Mouse (Mus musculus) left cerebral cortex, adult 2 months (tissue): ENCODE results near the gene L1cam. TPM values are rescaled to one million over a fixed set of nuclear protein-coding genes. Genes with fewer than 3 reads are reported as not detected.

Experiments
- DNase-seq, 2 experiments: peaks; one replicate each; pipeline ENCODE4 v3.0.0; 2021 to 2022; ENCODE audit warnings: low spot score in 2 of 2, mixed read lengths in 1 of 2; ENCODE audit errors: extremely low spot score in 1 of 2
- H3K27ac ChIP-seq: fragments of 200-600 bp; 2 replicates; pipeline ENCODE4 v1.8.1; 2022
- H3K4me3 ChIP-seq: fragments of 200-600 bp; 2 replicates; pipeline ENCODE4 v1.8.1; 2022
- CTCF ChIP-seq: fragments of 200-600 bp; IDR thresholded peaks from 2 replicates; pipeline ENCODE4 v1.8.1; 2022; ENCODE audit warnings: antibody characterized with exemption, mild to moderate bottlenecking, moderate library complexity
- intact Hi-C: fragments of 180-260 bp; cut with DNase I; formaldehyde crosslinking; loops from one replicate; pipeline ENCODE4 v1.15.1; 2025
- long read RNA-seq, 2 experiments: library from polyadenylated mRNA; stranded (forward); transcript quantifications; one replicate each; pipeline ENCODE4 v2.0.0; 2021; ENCODE audit warnings: borderline mapping rate in 2 of 2
- total RNA-seq, 2 experiments: library from RNA; stranded (reverse); gene quantifications; 2 replicates each; pipeline ENCODE4 v1.2.3; 2021

L1cam gene
- total RNA-seq = 100 to 1,000 TPM; 150 to 161 TPM
- long read RNA-seq, experiment 1, partial matches to known transcripts = 0 of 5 reads
- long read RNA-seq, experiment 1, other reads (novel, unspliced or antisense) = 5 of 5 reads
- long read RNA-seq, experiment 2, partial matches to known transcripts = 0 of 4 reads
- long read RNA-seq, experiment 2, other reads (novel, unspliced or antisense) = 4 of 4 reads

DNA sequence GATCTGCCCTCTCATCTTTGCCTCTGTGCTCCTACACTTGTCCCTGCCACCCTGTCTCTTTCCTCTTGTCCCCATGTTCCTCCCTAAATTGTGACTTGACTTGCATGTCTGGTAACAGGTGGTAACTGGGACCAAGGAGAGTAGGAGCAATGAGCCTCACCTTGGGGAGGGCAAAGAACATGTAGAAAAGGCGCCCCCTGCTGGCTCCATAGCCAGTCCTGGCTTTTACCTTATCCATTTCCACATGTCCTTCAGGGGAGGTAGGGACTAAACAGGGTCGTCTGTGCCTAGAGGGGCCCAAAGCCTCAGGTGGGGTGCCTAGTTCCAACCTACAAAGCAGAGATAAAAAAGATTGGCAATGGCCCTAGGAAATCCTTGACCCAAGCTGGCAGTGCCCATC, at the start of gene L1cam:
Gene L1cam (minus strand): TSS at position 387 of the 400 bp plus-strand sequence.
- Histone ChIP-seq H3K27ac (no peak within 1 kb of the TSS), H3K4me3 (no peak within 1 kb of the TSS)
- TF ChIP-seq CTCF = peak; percentile 61
- peak; percentile 22 to 43 for DNase-seq
- intact Hi-C loops = loop anchor here (2.0 kb wide), 1 partner anchor 97 kb away; no protein-coding TSS in a partner anchor

DNA sequence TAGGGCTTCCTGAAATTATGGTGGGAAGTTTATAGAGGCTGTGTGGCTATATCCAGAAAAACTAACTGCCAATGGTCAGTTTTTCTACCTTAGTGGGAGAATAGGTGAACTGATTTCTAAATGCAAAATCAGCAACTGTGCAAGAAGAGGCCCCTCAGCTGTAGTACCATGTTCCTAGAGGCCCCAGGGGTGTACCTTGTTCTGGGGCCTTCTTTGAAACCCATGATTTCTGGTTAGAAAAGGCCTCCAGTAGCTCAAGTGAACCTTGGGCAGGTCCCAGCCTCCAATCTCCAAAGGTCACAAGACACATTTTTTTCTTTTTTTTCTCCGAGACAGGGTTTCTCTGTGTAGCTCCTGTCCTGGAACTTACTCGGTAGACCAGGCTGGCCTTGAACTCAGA, 46.4 kb upstream of the L1cam start:
- intact Hi-C loops = no loop called here
- no peak overlapping the region for H3K4me3 ChIP-seq
- no peak overlapping the region for H3K27ac ChIP-seq
- no peak for TF ChIP-seq CTCF
- no peak for DNase-seq

DNA sequence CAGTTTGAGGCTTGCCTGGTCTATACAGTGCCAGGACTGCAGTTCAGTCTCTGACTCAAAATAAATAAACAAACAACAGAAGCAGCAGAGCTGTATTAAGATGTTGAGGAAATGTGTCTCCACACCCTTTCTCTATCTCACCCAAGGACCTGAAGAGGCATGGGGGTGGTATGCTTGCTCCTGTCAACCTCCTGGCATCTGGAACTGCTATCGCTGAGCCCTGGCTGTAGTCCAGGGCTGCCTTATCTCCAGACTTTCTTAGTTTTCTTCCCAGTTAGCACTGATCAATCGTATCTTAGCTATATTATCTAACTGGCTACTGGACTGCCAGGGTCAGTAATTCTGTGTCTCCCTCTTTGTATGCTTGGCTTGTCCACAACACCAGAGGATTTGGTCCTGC, 46.0 kb upstream of the L1cam start:
- TF ChIP-seq CTCF = no peak
- Histone ChIP-seq H3K4me3 (no peak overlapping the region), H3K27ac (no peak overlapping the region)
- no peak for DNase-seq
- intact Hi-C loops = no loop called here

DNA sequence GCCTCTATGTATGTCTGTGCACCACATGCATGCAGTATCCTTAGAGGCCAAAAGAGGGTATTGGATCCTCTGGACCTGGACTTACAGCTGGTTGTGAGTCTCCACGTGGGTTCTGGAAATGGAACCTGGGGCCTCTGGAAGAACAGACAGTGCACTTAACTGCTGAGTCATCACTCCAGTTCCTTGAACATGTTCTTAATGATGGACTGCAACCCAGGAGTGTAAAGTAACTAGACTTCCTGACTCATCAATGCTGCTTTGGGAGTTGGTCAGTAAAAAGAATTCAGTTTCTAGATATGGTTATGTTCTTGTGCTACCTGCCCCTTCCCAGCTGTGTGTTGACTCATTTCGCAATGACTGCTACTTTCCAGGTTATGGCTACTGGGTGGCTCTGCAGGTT, 36.0 kb upstream of the L1cam start:
- Histone ChIP-seq H3K27ac (no peak overlapping the region), H3K4me3 (no peak overlapping the region)
- intact Hi-C loops = loop anchor here (10.0 kb wide), 1 partner anchor 217 kb away; the partner anchor contains the start of genes Abcd1 and Bcap31
- no peak for TF ChIP-seq CTCF
- no peak for DNase-seq

DNA sequence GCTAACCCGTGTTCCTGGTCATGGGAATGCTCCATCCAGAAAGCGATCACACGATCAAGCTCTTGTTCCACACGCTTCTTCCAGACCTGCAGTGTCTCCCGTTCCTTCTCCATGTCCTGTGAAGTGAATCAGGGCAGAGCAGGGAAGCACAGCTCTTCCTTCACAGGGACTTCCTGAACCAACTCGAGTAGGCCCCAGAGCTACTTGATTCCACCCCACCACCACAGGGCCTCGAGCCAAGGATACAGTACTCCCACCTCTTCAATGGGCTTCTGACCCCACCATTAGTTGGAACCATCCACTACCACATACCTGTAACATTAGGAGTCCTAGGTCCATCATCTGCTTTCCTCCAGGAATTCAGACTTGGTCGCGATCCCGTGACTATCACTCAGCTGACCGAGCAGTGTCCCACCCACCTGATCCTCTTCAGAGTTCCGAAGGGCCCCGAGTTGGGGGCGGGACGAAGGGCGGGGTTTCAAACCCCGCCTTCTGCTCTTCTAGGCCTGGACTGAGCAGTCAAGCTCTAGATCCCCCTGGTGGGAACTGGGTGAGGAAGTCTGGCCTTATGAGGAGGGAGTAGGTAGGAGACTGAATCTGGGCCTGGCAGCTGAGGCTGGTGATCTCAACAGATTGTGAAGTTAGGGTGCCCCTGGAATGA, 34.6 kb upstream of the L1cam start, which contains the start of gene Renbp:
Gene Renbp (minus strand): TSS at position 449 of the 661 bp plus-strand sequence.
- intact Hi-C loops = loop anchor here (10.0 kb wide), 1 partner anchor 216 kb away; the partner anchor contains the start of genes Abcd1 and Bcap31
- Histone ChIP-seq H3K27ac (no peak within 1 kb of the TSS), H3K4me3 (peak within 1 kb of the TSS; percentile 29; the same call in 1 of the 2 replicates)
- no peak for DNase-seq
- no peak for TF ChIP-seq CTCF

DNA sequence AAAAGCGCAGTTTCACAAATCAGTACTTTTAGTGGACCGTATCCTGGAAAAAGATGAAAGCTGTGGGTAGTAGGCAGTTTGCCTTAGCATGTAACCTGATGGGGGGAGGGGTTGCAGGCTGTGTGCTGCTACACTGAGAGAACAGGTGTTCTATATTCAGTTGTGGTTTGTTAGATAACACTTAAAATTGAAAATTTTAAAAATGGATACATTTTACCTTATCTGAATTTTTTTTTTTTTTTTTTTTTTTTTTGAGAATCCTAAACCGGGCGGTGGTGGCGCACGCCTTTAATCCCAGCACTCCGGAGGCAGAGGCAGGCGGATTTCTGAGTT, 26.6 kb upstream of the L1cam start:
- Histone ChIP-seq H3K27ac (peak overlapping the region; percentile 54), H3K4me3 (peak overlapping the region; percentile 63)
- DNase-seq = no peak
- intact Hi-C loops = loop anchor here (5.0 kb wide), 1 partner anchor 135 kb away; the partner anchor contains the start of genes Idh3g and Ssr4
- no peak for TF ChIP-seq CTCF

DNA sequence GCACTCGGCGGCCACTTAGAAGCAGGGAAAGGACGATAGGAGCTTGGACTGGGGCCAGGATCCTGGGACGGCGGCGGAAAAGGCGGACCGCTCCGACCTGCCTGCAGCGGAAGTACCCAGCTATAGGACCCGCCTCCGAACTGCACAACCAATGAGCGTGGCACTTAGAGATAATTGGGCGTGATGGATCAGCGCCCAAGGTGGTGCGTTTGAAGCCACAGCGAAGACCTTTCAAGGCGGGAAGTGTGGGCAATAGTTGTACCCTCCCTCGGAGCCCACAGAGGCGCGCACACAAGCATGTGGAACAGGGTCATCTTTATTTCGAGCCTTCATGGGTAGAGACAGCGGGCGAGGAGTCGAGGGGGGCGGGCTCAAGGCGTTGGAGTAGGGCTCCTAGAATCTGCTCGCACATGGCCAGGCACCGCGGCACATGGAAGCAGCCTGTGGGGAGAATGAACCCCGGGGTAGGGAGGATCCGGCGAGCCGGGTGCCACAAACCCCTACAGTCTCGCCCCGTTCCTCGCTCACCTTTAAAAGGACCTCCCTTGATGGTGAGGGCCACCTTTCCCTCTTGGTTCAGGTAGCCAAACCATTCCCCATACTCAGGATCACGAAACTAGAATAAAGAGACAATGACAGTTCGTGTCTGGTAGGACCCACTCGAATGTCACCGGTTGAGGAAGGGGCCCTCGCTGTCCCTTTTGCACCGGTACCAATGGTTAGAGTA, 26.1 kb upstream of the L1cam start, which contains the start of the genes Arhgap4 and Naa10:
Gene Arhgap4 (minus strand): TSS at position 48 of the 727 bp plus-strand sequence.
Gene Naa10 (minus strand): TSS at position 122 of the 727 bp plus-strand sequence.
- H3K27ac ChIP-seq = peak within 1 kb of the TSS; percentile 82
- intact Hi-C loops = loop anchor here (5.0 kb wide), 1 partner anchor 135 kb away; the partner anchor contains the start of genes Idh3g and Ssr4
- no peak for TF ChIP-seq CTCF
- H3K4me3 ChIP-seq = peak within 1 kb of the TSS; percentile 63
- peak; percentile 82 to 85 for DNase-seq

DNA sequence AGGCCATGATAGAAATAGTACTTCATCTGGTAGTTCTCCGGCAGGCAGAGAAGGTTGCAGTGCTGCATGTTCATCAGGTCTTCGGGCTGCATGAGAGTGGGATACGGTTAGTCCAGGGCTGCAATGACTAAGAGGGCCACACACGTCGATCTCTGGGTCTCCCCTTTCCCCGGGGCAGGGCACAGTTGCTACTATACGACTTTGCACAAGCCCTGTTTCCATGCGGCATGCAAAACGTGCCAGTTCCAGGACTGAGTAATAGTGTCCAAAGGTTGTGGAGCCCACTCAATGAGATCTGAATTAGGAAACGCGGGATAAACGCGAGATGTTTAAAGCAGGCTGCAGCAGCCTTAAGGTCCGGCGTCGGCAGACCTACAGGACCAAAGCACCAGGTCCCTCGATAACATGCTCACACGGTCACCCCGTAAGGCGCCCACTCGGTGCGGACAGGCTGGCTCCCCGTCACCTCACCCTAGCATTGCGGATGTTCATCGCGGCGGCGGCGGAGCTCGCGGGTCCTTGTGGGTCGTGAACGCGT, 25.4 kb upstream of the L1cam start:
- no peak for TF ChIP-seq CTCF
- Histone ChIP-seq H3K4me3 (peak overlapping the region; percentile 63), H3K27ac (peak overlapping the region; percentile 82)
- no peak for DNase-seq
- intact Hi-C loops = loop anchor here (5.0 kb wide), 1 partner anchor 134 kb away; the partner anchor contains the start of genes Idh3g and Ssr4

DNA sequence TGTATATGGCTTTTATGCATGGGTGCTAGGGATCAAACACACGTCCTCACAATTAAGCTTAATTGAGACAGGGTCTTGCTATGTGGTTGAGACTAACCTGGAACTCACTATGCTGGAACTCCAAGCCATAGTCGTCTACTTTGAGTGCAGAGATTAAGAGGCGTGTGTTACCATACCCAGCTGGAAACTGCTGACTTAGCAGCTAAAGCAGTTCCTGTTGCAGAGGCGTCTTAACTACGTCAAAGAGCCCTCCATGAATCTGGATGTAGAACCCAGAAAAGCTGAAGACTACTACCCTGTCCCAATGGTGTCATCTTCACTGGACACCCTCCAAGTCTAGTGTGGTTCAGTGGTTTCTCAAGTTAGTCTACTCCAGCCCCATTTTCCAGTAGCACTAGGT, 22.7 kb upstream of the L1cam start:
- intact Hi-C loops = no loop called here
- no peak for TF ChIP-seq CTCF
- no peak for DNase-seq
- no peak overlapping the region for H3K27ac ChIP-seq
- no peak overlapping the region for H3K4me3 ChIP-seq

DNA sequence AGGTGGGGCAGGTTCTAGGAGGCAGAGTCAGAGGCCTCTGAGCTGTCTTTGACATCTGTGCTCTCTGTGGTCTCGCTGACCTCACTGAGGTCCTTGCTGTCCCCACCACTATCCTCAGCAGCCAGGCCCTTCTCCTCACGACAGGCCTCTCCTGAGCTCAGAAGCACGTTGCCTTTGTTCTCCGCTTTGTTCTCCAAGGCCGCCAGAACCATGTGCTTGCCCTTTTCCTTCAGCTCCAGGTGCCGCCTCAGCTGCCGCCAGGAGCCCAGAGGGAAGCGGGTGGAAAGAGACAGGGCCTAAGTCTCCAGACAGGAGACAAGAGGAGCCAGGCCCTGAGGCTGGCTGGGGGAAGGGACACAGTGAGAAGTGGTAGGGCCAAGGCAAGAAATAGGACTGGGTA, 21.0 kb upstream of the L1cam start:
- Histone ChIP-seq H3K27ac (no peak overlapping the region), H3K4me3 (no peak overlapping the region)
- TF ChIP-seq CTCF = no peak
- intact Hi-C loops = no loop called here
- DNase-seq = no peak

DNA sequence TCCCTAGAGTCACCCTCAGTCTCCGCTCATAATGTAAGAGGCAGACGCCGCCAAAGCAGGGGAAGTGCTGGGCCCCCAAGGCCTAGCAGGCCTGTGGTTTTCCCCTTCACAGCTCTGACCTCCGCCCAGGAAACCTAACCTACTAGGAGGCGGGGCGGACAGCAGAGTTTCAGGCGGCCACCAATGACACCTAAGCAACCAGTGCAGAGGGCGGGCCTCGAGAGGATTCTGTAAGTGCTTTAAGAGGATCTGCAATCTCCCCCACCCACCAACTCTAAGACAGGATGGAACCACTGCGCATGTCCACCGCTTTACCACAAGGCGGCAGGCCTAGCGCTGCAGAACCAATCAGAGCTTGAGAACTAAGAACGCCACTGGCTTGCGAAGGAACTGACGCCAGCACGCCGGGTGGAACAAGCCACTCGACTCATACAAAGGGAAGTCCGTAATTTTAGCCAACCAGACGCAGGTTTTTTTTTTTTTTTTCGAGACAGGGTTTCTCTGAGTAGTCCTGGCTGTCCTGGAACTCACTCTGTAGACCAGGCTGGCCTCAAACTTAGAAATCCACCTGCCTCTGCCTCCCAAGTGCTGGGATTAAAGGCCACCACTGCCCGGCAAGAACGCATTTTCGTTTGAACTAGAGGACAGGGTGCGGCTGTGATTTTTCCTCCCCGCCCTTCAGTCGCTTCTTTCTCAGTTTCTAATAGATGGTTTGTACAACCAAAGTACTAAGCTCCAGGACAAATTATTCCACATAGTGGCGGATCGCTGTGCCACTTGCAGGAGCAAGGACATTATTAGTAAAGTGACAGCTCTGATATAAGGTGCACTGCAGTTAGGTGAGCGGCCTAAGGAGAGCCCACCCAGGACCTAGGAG, 19.2 kb upstream of the L1cam start:
- peak; percentile 72 to 87 for DNase-seq
- H3K4me3 ChIP-seq = peak overlapping the region; percentile 31
- peak overlapping the region; percentile 80 for H3K27ac ChIP-seq
- TF ChIP-seq CTCF = peak; percentile 48
- intact Hi-C loops = no loop called here
